ENCODE assay signal across 11 mouse cellular contexts in the genomic region with DNA sequence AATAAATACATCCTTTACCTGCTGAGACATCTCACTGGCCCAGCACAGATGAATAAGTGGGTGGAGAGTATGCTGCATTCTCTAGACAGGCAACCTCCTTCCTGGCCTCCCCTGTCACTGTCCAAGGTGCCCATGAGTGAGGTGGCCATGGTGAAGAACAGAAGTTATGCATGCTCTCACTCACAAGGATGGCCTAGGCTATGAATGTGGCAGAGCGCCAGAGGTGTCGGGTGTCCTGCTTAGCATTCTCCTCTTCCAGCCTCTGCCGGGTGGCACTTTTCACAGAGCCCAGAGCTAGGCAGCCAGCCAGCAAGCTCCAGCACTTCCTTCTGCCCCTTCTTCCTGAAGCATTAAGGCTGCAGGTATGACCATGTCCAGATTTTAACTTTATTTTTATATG. TPM values are rescaled to one million over a fixed set of nuclear protein-coding genes. Genes with fewer than 3 reads are reported as not detected.
DNase-seq lines count a peak whose midpoint lies in the region; ATAC-seq and TF ChIP-seq lines count a peak whose summit lies in the region.
"Had no signal": no experiment of that assay in that cellular context is flagged by ENCODE, and none has a peak within 500 bp of the region (broad histone marks: within the 10 kb centered on the region; RNA-seq: fewer than 3 reads in every experiment).

No protein-coding gene starts in this region.

- TF ChIP-seq POLR2A in lung, adult 2 months (IDR thresholded peaks at IDR 0.05; ENCODE audit: borderline replicate concordance, extremely low read depth, low read depth, low read length) = no peak

- WGBS in heart, embryonic 13.5 days = 35% methylated on average over 3 of the region's 3 CpGs
- 24% methylated on average over 3 of the region's 3 CpGs for WGBS in lung, adult 2 months

- no peak overlapping the region for H3K4me3 ChIP-seq in heart, embryonic 13.5 days
- H3K4me3 ChIP-seq in lung, adult 2 months (replicated peaks; ENCODE audit: extremely low read depth, low read depth, low read length) = no peak overlapping the region
- H3K4me3 ChIP-seq: heart, embryonic 15.5 days had no signal

- no peaks in the 10 kb centered on the region for H3K36me3 ChIP-seq in heart, embryonic 13.5 days
- H3K36me3 ChIP-seq: heart, embryonic 15.5 days had no signal

- H3K27ac ChIP-seq in heart, embryonic 13.5 days (replicated peaks) = no peak overlapping the region
- H3K27ac ChIP-seq: heart, embryonic 15.5 days had no signal

- peaks cover 4% of the 10 kb centered on the region; the same call in 1 of the 2 replicates for H3K9me3 ChIP-seq in heart, embryonic 13.5 days
- H3K9me3 ChIP-seq: heart, embryonic 15.5 days had no signal

- H3K9ac ChIP-seq in heart, embryonic 13.5 days = 0 out of 2 replicates have a peak overlapping the region, but pooled peaks have one; percentile 14
- H3K9ac ChIP-seq: heart, embryonic 15.5 days; liver, postnatal 0 days had no signal

- TF ChIP-seq CTCF in lung, adult 2 months (IDR thresholded peaks at IDR 0.05; ENCODE audit: insufficient read depth, low read length) = no peak

- no peak for DNase-seq in heart, adult 9 months (ENCODE audit: low spot score in 2 of 2)
- DNase-seq in lung, postnatal 36 days = peak; percentile 21
- DNase-seq in lung, adult 2 months = no peak
- DNase-seq in ZHBTc4 (ENCODE audit: low read depth, low spot score) = peak; percentile 21
- DNase-seq in kidney, postnatal 14 days = peak; percentile 68
- no peak for DNase-seq in right cerebral cortex, postnatal 14 days
- DNase-seq: adrenal gland, adult 2 months; liver, postnatal 0 days had no signal

- H3K4me1 ChIP-seq in heart, embryonic 13.5 days = peaks cover 15% of the 10 kb centered on the region
- no peaks in the 10 kb centered on the region for H3K4me1 ChIP-seq in lung, adult 2 months (ENCODE audit: control insufficient read depth, insufficient read depth, low read length)

- H3K4me2 ChIP-seq in heart, embryonic 13.5 days = no peak overlapping the region
- H3K4me2 ChIP-seq: heart, embryonic 15.5 days had no signal

- peaks cover 6% of the 10 kb centered on the region; the same call in 1 of the 2 replicates for H3K27me3 ChIP-seq in heart, embryonic 13.5 days (replicated peaks)
- H3K27me3 ChIP-seq: heart, embryonic 15.5 days had no signal

- ATAC-seq in heart, embryonic 13.5 days (ENCODE audit: extremely low read depth, insufficient number of reproducible peaks, low FRiP score, low TSS enrichment) = no peak
- ATAC-seq in granulocyte monocyte progenitor cell, adult 5-6 weeks (replicated peaks; ENCODE audit: poor library complexity, severe bottlenecking) = no peak
- ATAC-seq: liver, postnatal 0 days had no signal

RNA-seq across cellular contexts. Expression of gene Upf1, which starts 6.3 kb away (rescaled TPM):
- 11.3 and 12.2 TPM in 2 replicates for polyA plus RNA-seq in heart, embryonic 13.5 days (2015; fragmentation: Nextera tagmentation; extraction: Ambion mirVana)
- 35.8 and 36.7 TPM in 2 replicates for polyA plus RNA-seq in lung, adult 2 months (2012; rRNA removed)
- total RNA-seq in granulocyte monocyte progenitor cell, adult 5-6 weeks (2014; fragmentation: Nextera tagmentation) = 30.6 and 33.7 TPM in 2 replicates
- total RNA-seq in granulocyte monocyte progenitor cell, adult 5-6 weeks (2017) = 24.2 and 30.8 TPM in 2 replicates

RNA-seq across cellular contexts. Expression of gene Comp, which starts 13.9 kb away (rescaled TPM):
- 3.5 TPM in 2 replicates for polyA plus RNA-seq in heart, embryonic 13.5 days (2015; fragmentation: Nextera tagmentation; extraction: Ambion mirVana)
- 0.51 and 1.3 TPM in 2 replicates for polyA plus RNA-seq in lung, adult 2 months (2012; rRNA removed)
- total RNA-seq in granulocyte monocyte progenitor cell, adult 5-6 weeks (2014; fragmentation: Nextera tagmentation) = 0.88 TPM in 1 of 2 replicates, not detected in the other
- total RNA-seq in granulocyte monocyte progenitor cell, adult 5-6 weeks (2017) = not detected in 2 replicates

RNA-seq across cellular contexts. Expression of gene Gdf1, which starts 29.8 kb away (rescaled TPM):
- polyA plus RNA-seq in heart, embryonic 13.5 days (2015; fragmentation: Nextera tagmentation; extraction: Ambion mirVana) = 0.74 and 0.99 TPM in 2 replicates
- 1.1 and 1.5 TPM in 2 replicates for polyA plus RNA-seq in lung, adult 2 months (2012; rRNA removed)
- total RNA-seq in granulocyte monocyte progenitor cell, adult 5-6 weeks (2014; fragmentation: Nextera tagmentation) = not detected in 2 replicates
- not detected in 2 replicates for total RNA-seq in granulocyte monocyte progenitor cell, adult 5-6 weeks (2017)

RNA-seq across cellular contexts. Expression of gene Cers1, which starts 43.8 kb away (rescaled TPM):
- polyA plus RNA-seq in heart, embryonic 13.5 days (2015; fragmentation: Nextera tagmentation; extraction: Ambion mirVana) = 1.9 and 2.6 TPM in 2 replicates
- polyA plus RNA-seq in lung, adult 2 months (2012; rRNA removed) = 2.7 TPM in 2 replicates
- total RNA-seq in granulocyte monocyte progenitor cell, adult 5-6 weeks (2014; fragmentation: Nextera tagmentation) = not detected in 2 replicates
- not detected in 2 replicates for total RNA-seq in granulocyte monocyte progenitor cell, adult 5-6 weeks (2017)
- polyA plus RNA-seq: liver, postnatal 0 days had no signal

RNA-seq across cellular contexts. Expression of gene Cope, which starts 57.1 kb away (rescaled TPM):
- polyA plus RNA-seq in heart, embryonic 13.5 days (2015; fragmentation: Nextera tagmentation; extraction: Ambion mirVana) = 294 and 344 TPM in 2 replicates
- 308 and 342 TPM in 2 replicates for polyA plus RNA-seq in lung, adult 2 months (2012; rRNA removed)
- total RNA-seq in granulocyte monocyte progenitor cell, adult 5-6 weeks (2014; fragmentation: Nextera tagmentation) = 209 and 240 TPM in 2 replicates
- 132 and 155 TPM in 2 replicates for total RNA-seq in granulocyte monocyte progenitor cell, adult 5-6 weeks (2017)

Comparison
In these comparisons a context has a peak if more than half of its experiments do, and no peak if none do; other contexts are left out.
1. DNase-seq: peak in lung, postnatal 36 days (single experiment), ZHBTc4 (single experiment) and kidney, postnatal 14 days (single experiment); none in heart, adult 9 months (0 of 2), lung, adult 2 months (single experiment) and right cerebral cortex, postnatal 14 days (single experiment).